Mouse (Mus musculus): ENCODE results near the gene Gm3127. TPM values are rescaled to one million over a fixed set of nuclear protein-coding genes. Genes with fewer than 3 reads are reported as not detected.
"Not testable (repeated sequence)": the region's sequence is repeated elsewhere in the genome, so short reads cannot be mapped to it uniquely, and the experiment has no call there.

Gm3127 gene
- polyA plus RNA-seq (2014; fragmentation: Nextera tagmentation; extraction: Ambion mirVana): not detected in 2 replicates

DNA sequence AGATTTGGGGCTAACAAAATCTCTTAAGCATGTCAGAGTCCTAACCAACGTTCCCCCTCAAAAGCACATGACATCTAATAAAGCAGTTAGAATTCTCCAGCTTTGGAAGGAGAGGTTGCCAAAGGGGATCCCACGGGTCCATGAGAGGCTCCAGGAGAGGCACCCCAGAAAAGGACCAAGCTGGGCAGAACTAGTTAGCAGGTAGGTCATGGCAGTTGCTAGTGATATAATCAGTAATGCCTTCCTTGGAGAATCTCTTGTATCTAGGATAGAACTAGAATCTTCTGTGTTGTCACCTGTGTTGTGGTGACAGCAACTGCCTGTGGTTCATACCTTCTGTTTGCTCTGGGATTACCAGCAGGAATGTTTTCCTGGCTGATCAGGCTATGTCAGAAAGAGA, at the start of gene Gm3127:
TSS of gene Gm3127 (plus strand) at position 301 of the 400 bp plus-strand sequence.
- not testable (repeated sequence) for ATAC-seq (replicated peaks; ENCODE audit: low FRiP score); H3K4me3 ChIP-seq (ENCODE audit: low read depth, low read length); H3K9ac ChIP-seq (ENCODE audit: low read depth, low read length); DNase-seq (ENCODE audit: low spot score); H3K36me3 ChIP-seq (ENCODE audit: control insufficient read depth, insufficient read depth, low read length); H3K4me2 ChIP-seq; H3K4me1 ChIP-seq (replicated peaks; ENCODE audit: control insufficient read depth, insufficient read depth, low read length); H3K27me3 ChIP-seq (replicated peaks; ENCODE audit: control insufficient read depth, insufficient read depth, low read length); H3K27ac ChIP-seq (ENCODE audit: low read depth, low read length); H3K9me3 ChIP-seq (ENCODE audit: control insufficient read depth, low read length)
- no CpG with 5 or more reads among the region's 2 CpGs for WGBS

GRCm38 (mm10) chr14:4141646-4142045, 23.2 kb upstream of the Gm3127 start:
- not testable (repeated sequence) for H3K27me3 ChIP-seq (replicated peaks; ENCODE audit: control insufficient read depth, insufficient read depth, low read length); H3K9me3 ChIP-seq (ENCODE audit: control insufficient read depth, low read length); H3K4me2 ChIP-seq; H3K9ac ChIP-seq (ENCODE audit: low read depth, low read length); H3K36me3 ChIP-seq (ENCODE audit: control insufficient read depth, insufficient read depth, low read length); DNase-seq (ENCODE audit: low spot score); H3K4me3 ChIP-seq (ENCODE audit: low read depth, low read length); H3K27ac ChIP-seq (ENCODE audit: low read depth, low read length); ATAC-seq (replicated peaks; ENCODE audit: low FRiP score); H3K4me1 ChIP-seq (replicated peaks; ENCODE audit: control insufficient read depth, insufficient read depth, low read length)
- 85% methylated on average over 2 of the region's 4 CpGs for WGBS

GRCm38 (mm10) chr14:4182030-4182429, 17.2 kb downstream of the Gm3127 start:
- not testable (repeated sequence) for H3K9ac ChIP-seq (ENCODE audit: low read depth, low read length); H3K4me1 ChIP-seq (replicated peaks; ENCODE audit: control insufficient read depth, insufficient read depth, low read length); DNase-seq (ENCODE audit: low spot score); H3K9me3 ChIP-seq (ENCODE audit: control insufficient read depth, low read length); H3K4me3 ChIP-seq (ENCODE audit: low read depth, low read length); ATAC-seq (replicated peaks; ENCODE audit: low FRiP score); H3K36me3 ChIP-seq (ENCODE audit: control insufficient read depth, insufficient read depth, low read length); H3K4me2 ChIP-seq; H3K27ac ChIP-seq (ENCODE audit: low read depth, low read length); H3K27me3 ChIP-seq (replicated peaks; ENCODE audit: control insufficient read depth, insufficient read depth, low read length)
- WGBS: 12% methylated on average over 12 of the region's 14 CpGs

- H3K4me2 ChIP-seq: 0 out of 2 replicates have a peak within 1 kb of the TSS, but pooled peaks have one; percentile 12
- ATAC-seq (replicated peaks; ENCODE audit: low FRiP score); H3K4me3 ChIP-seq (ENCODE audit: low read depth, low read length); H3K4me1 ChIP-seq (replicated peaks; ENCODE audit: control insufficient read depth, insufficient read depth, low read length); H3K36me3 ChIP-seq (ENCODE audit: control insufficient read depth, insufficient read depth, low read length); H3K27me3 ChIP-seq (replicated peaks; ENCODE audit: control insufficient read depth, insufficient read depth, low read length); H3K9me3 ChIP-seq (ENCODE audit: control insufficient read depth, low read length); H3K27ac ChIP-seq (ENCODE audit: low read depth, low read length); H3K9ac ChIP-seq (ENCODE audit: low read depth, low read length): not testable (repeated sequence)
- 12% methylated on average over 33 of the region's 59 CpGs for WGBS
- peak; percentile 9 for DNase-seq (ENCODE audit: low spot score)
These were observed 17.8 kb downstream of the Gm3127 start, which contains the start of gene Gm2974 for GRCm38 (mm10) chr14:4182491-4183210. Gene Gm2974, plus strand, starts transcription at chr14:4182576.

DNA sequence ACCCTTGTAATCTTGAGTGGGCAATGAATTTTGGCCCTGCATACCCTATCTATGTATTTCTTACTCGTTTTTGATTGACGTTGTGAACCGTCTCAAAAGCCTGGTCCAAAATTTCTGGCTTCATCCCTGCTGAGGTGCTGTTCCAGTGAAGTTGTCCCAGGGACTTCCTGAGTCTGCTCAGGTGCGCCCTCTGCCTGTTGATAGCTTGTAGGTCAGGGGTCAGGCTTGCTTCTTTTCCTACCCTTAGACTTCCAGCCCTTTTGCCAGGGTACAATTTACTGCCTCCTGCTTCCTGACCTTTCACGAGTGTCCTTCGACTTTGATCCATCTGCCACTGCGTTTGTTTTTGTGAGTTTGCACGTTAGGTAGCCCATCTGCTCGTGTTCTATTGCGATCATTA, 18.5 kb downstream of the Gm3127 start:
- H3K9ac ChIP-seq (ENCODE audit: low read depth, low read length); H3K27ac ChIP-seq (ENCODE audit: low read depth, low read length); H3K4me1 ChIP-seq (replicated peaks; ENCODE audit: control insufficient read depth, insufficient read depth, low read length); H3K4me2 ChIP-seq; ATAC-seq (replicated peaks; ENCODE audit: low FRiP score); H3K36me3 ChIP-seq (ENCODE audit: control insufficient read depth, insufficient read depth, low read length); H3K4me3 ChIP-seq (ENCODE audit: low read depth, low read length); H3K9me3 ChIP-seq (ENCODE audit: control insufficient read depth, low read length); H3K27me3 ChIP-seq (replicated peaks; ENCODE audit: control insufficient read depth, insufficient read depth, low read length); DNase-seq (ENCODE audit: low spot score): not testable (repeated sequence)
- 34% methylated on average over 4 of the region's 10 CpGs for WGBS

Other genes with a start within 250 kb of the Gm3127 start
- not detected in 2 replicates for gene Gm3029, start 233.3 kb upstream of the Gm3127 start, polyA plus RNA-seq (2014; fragmentation: Nextera tagmentation; extraction: Ambion mirVana)
- not detected in 2 replicates for gene Gm3095, start 201.5 kb upstream of the Gm3127 start, polyA plus RNA-seq (2014; fragmentation: Nextera tagmentation; extraction: Ambion mirVana)
- not detected in 2 replicates for gene Gm3099, start 166.6 kb upstream of the Gm3127 start, polyA plus RNA-seq (2014; fragmentation: Nextera tagmentation; extraction: Ambion mirVana)
- gene Gm5796, start 141.1 kb upstream of the Gm3127 start, polyA plus RNA-seq (2014; fragmentation: Nextera tagmentation; extraction: Ambion mirVana): 0.12 TPM in 1 of 2 replicates, not detected in the other
- not detected in 2 replicates for gene Gm3115, start 80.9 kb upstream of the Gm3127 start, polyA plus RNA-seq (2014; fragmentation: Nextera tagmentation; extraction: Ambion mirVana)
- gene Gm8108, start 54.5 kb upstream of the Gm3127 start, polyA plus RNA-seq (2014; fragmentation: Nextera tagmentation; extraction: Ambion mirVana): 0.31 TPM in 1 of 2 replicates, not detected in the other
- gene Gm2974, start 17.5 kb downstream of the Gm3127 start, polyA plus RNA-seq (2014; fragmentation: Nextera tagmentation; extraction: Ambion mirVana): not detected in 2 replicates
- not detected in 2 replicates for gene Gm3138, start 84.6 kb downstream of the Gm3127 start, polyA plus RNA-seq (2014; fragmentation: Nextera tagmentation; extraction: Ambion mirVana)
- not detected in 2 replicates for gene Gm3149, start 152.3 kb downstream of the Gm3127 start, polyA plus RNA-seq (2014; fragmentation: Nextera tagmentation; extraction: Ambion mirVana)
- not detected in 2 replicates for gene 2610042L04Rik, start 169.7 kb downstream of the Gm3127 start, polyA plus RNA-seq (2014; fragmentation: Nextera tagmentation; extraction: Ambion mirVana)
- gene Gm3159, start 232.5 kb downstream of the Gm3127 start, polyA plus RNA-seq (2014; fragmentation: Nextera tagmentation; extraction: Ambion mirVana): not detected in 2 replicates

All from liver, embryonic 11.5 days (tissue).